Mouse (Mus musculus): Measurements from ENCODE around the gene Nup210l. TPM values are rescaled to one million over a fixed set of nuclear protein-coding genes. Genes with fewer than 3 reads are reported as not detected.

The Nup210l gene
- polyA plus RNA-seq, 1 experiment = 0.47 TPM

GRCm38 (mm10) chr3:90097928-90098327 lies 6.0 kb upstream of the Nup210l start:
- Histone ChIP-seq H3K79me3 (ENCODE audit: low read depth) (peaks cover 18% of the 10 kb centered on the region), H3K36me3 (ENCODE audit: control insufficient read depth, insufficient read depth) (peaks cover 85% of the 10 kb centered on the region), H3K79me2 (ENCODE audit: control insufficient read depth, insufficient read depth) (peaks cover 6% of the 10 kb centered on the region), H3K4me3 (ENCODE audit: insufficient read depth, poor library complexity, severe bottlenecking) (no peak overlapping the region), H3ac (ENCODE audit: control insufficient read depth, insufficient read length, low read depth) (no peak overlapping the region), H3K27me3 (ENCODE audit: control insufficient read depth, insufficient read depth, insufficient read length) (no peaks in the 10 kb centered on the region)
- TF ChIP-seq CTCF (IDR thresholded peaks at IDR 0.05; ENCODE audit: control insufficient read depth, insufficient read depth, insufficient read length) = no peak
- TF ChIP-seq CEBPB (IDR thresholded peaks at IDR 0.05; ENCODE audit: low read depth) = no peak
- TF ChIP-seq MYOG (IDR thresholded peaks at IDR 0.05; ENCODE audit: control insufficient read depth, extremely low read depth, insufficient read length) = no peak
- no peak for TF ChIP-seq MAX (IDR thresholded peaks at IDR 0.05)
- no peak for TF ChIP-seq FOSL1 (IDR thresholded peaks at IDR 0.05; ENCODE audit: insufficient read depth, low read length, poor library complexity, severe bottlenecking)
- TF ChIP-seq MYOD1 (IDR thresholded peaks at IDR 0.05; ENCODE audit: control insufficient read depth, insufficient read length, low read depth) = no peak
- TF ChIP-seq USF1 (IDR thresholded peaks at IDR 0.05; ENCODE audit: low read depth) = no peak

GRCm38 (mm10) chr3:90101010-90101409 lies 2.9 kb upstream of the Nup210l start:
- H3K27me3 ChIP-seq (ENCODE audit: control insufficient read depth, insufficient read depth, insufficient read length) = no peaks in the 10 kb centered on the region
- H3ac ChIP-seq (ENCODE audit: control insufficient read depth, insufficient read length, low read depth) = no peak overlapping the region
- H3K36me3 ChIP-seq (ENCODE audit: control insufficient read depth, insufficient read depth) = peaks cover 54% of the 10 kb centered on the region
- H3K4me3 ChIP-seq (ENCODE audit: insufficient read depth, poor library complexity, severe bottlenecking) = no peak overlapping the region
- peaks cover 4% of the 10 kb centered on the region for H3K79me3 ChIP-seq (ENCODE audit: low read depth)
- H3K79me2 ChIP-seq (ENCODE audit: control insufficient read depth, insufficient read depth) = no peaks in the 10 kb centered on the region
- TF ChIP-seq MYOG (IDR thresholded peaks at IDR 0.05; ENCODE audit: control insufficient read depth, extremely low read depth, insufficient read length) (no peak), USF1 (IDR thresholded peaks at IDR 0.05; ENCODE audit: low read depth) (no peak), MAX (IDR thresholded peaks at IDR 0.05) (no peak), FOSL1 (IDR thresholded peaks at IDR 0.05; ENCODE audit: insufficient read depth, low read length, poor library complexity, severe bottlenecking) (no peak), CTCF (IDR thresholded peaks at IDR 0.05; ENCODE audit: control insufficient read depth, insufficient read depth, insufficient read length) (no peak), CEBPB (IDR thresholded peaks at IDR 0.05; ENCODE audit: low read depth) (no peak), MYOD1 (IDR thresholded peaks at IDR 0.05; ENCODE audit: control insufficient read depth, insufficient read length, low read depth) (no peak)

- no peaks in the 10 kb centered on the region for H3K27me3 ChIP-seq (ENCODE audit: control insufficient read depth, insufficient read depth, insufficient read length)
- no peaks in the 10 kb centered on the region for H3K79me2 ChIP-seq (ENCODE audit: control insufficient read depth, insufficient read depth)
- TF ChIP-seq CEBPB (IDR thresholded peaks at IDR 0.05; ENCODE audit: low read depth) (no peak), FOSL1 (IDR thresholded peaks at IDR 0.05; ENCODE audit: insufficient read depth, low read length, poor library complexity, severe bottlenecking) (no peak), MAX (IDR thresholded peaks at IDR 0.05) (no peak), CTCF (IDR thresholded peaks at IDR 0.05; ENCODE audit: control insufficient read depth, insufficient read depth, insufficient read length) (no peak), MYOD1 (IDR thresholded peaks at IDR 0.05; ENCODE audit: control insufficient read depth, insufficient read length, low read depth) (no peak), MYOG (IDR thresholded peaks at IDR 0.05; ENCODE audit: control insufficient read depth, extremely low read depth, insufficient read length) (no peak), USF1 (IDR thresholded peaks at IDR 0.05; ENCODE audit: low read depth) (no peak)
- peaks cover 48% of the 10 kb centered on the region for H3K36me3 ChIP-seq (ENCODE audit: control insufficient read depth, insufficient read depth)
- H3ac ChIP-seq (ENCODE audit: control insufficient read depth, insufficient read length, low read depth) = no peak overlapping the region
- H3K4me3 ChIP-seq (ENCODE audit: insufficient read depth, poor library complexity, severe bottlenecking) = no peak overlapping the region
- H3K79me3 ChIP-seq (ENCODE audit: low read depth) = peaks cover 4% of the 10 kb centered on the region
These were observed 2.3 kb upstream of the Nup210l start for GRCm38 (mm10) chr3:90101673-90102072.

GRCm38 (mm10) chr3:90102239-90102638 lies 1.7 kb upstream of the Nup210l start:
- no peak overlapping the region for H3K4me3 ChIP-seq (ENCODE audit: insufficient read depth, poor library complexity, severe bottlenecking)
- TF ChIP-seq FOSL1 (IDR thresholded peaks at IDR 0.05; ENCODE audit: insufficient read depth, low read length, poor library complexity, severe bottlenecking) (no peak), MYOD1 (IDR thresholded peaks at IDR 0.05; ENCODE audit: control insufficient read depth, insufficient read length, low read depth) (no peak), MYOG (IDR thresholded peaks at IDR 0.05; ENCODE audit: control insufficient read depth, extremely low read depth, insufficient read length) (no peak), CEBPB (IDR thresholded peaks at IDR 0.05; ENCODE audit: low read depth) (no peak), CTCF (IDR thresholded peaks at IDR 0.05; ENCODE audit: control insufficient read depth, insufficient read depth, insufficient read length) (no peak), MAX (IDR thresholded peaks at IDR 0.05) (no peak), USF1 (IDR thresholded peaks at IDR 0.05; ENCODE audit: low read depth) (no peak)
- H3K27me3 ChIP-seq (ENCODE audit: control insufficient read depth, insufficient read depth, insufficient read length) = no peaks in the 10 kb centered on the region
- peaks cover 4% of the 10 kb centered on the region for H3K79me3 ChIP-seq (ENCODE audit: low read depth)
- H3K79me2 ChIP-seq (ENCODE audit: control insufficient read depth, insufficient read depth) = no peaks in the 10 kb centered on the region
- peaks cover 42% of the 10 kb centered on the region for H3K36me3 ChIP-seq (ENCODE audit: control insufficient read depth, insufficient read depth)
- no peak overlapping the region for H3ac ChIP-seq (ENCODE audit: control insufficient read depth, insufficient read length, low read depth)

- Histone ChIP-seq H3K79me3 (ENCODE audit: low read depth) (peaks cover under 1% of the 10 kb centered on the region), H3K27me3 (ENCODE audit: control insufficient read depth, insufficient read depth, insufficient read length) (no peaks in the 10 kb centered on the region)
- TF ChIP-seq MAX (IDR thresholded peaks at IDR 0.05) = no peak
- TF ChIP-seq MYOG (IDR thresholded peaks at IDR 0.05; ENCODE audit: control insufficient read depth, extremely low read depth, insufficient read length) = no peak
- no peak for TF ChIP-seq FOSL1 (IDR thresholded peaks at IDR 0.05; ENCODE audit: insufficient read depth, low read length, poor library complexity, severe bottlenecking)
- TF ChIP-seq USF1 (IDR thresholded peaks at IDR 0.05; ENCODE audit: low read depth) = no peak
- TF ChIP-seq CEBPB (IDR thresholded peaks at IDR 0.05; ENCODE audit: low read depth) = no peak
- TF ChIP-seq MYOD1 (IDR thresholded peaks at IDR 0.05; ENCODE audit: control insufficient read depth, insufficient read length, low read depth) = no peak
These were observed 756 bp upstream of the Nup210l start for GRCm38 (mm10) chr3:90103176-90103575.

GRCm38 (mm10) chr3:90111706-90112105 lies 7.8 kb downstream of the Nup210l start:
- H3K36me3 ChIP-seq (ENCODE audit: control insufficient read depth, insufficient read depth) = no peaks in the 10 kb centered on the region
- H3K4me3 ChIP-seq (ENCODE audit: insufficient read depth, poor library complexity, severe bottlenecking) = no peak overlapping the region
- no peak for TF ChIP-seq MYOG (IDR thresholded peaks at IDR 0.05; ENCODE audit: control insufficient read depth, extremely low read depth, insufficient read length)
- TF ChIP-seq FOSL1 (IDR thresholded peaks at IDR 0.05; ENCODE audit: insufficient read depth, low read length, poor library complexity, severe bottlenecking) = no peak
- no peak for TF ChIP-seq USF1 (IDR thresholded peaks at IDR 0.05; ENCODE audit: low read depth)
- no peak for TF ChIP-seq MAX (IDR thresholded peaks at IDR 0.05)
- TF ChIP-seq CEBPB (IDR thresholded peaks at IDR 0.05; ENCODE audit: low read depth) = no peak
- TF ChIP-seq CTCF (IDR thresholded peaks at IDR 0.05; ENCODE audit: control insufficient read depth, insufficient read depth, insufficient read length) = no peak
- no peak for TF ChIP-seq MYOD1 (IDR thresholded peaks at IDR 0.05; ENCODE audit: control insufficient read depth, insufficient read length, low read depth)
- no peaks in the 10 kb centered on the region for H3K27me3 ChIP-seq (ENCODE audit: control insufficient read depth, insufficient read depth, insufficient read length)
- H3K79me2 ChIP-seq (ENCODE audit: control insufficient read depth, insufficient read depth) = no peaks in the 10 kb centered on the region
- no peak overlapping the region for H3ac ChIP-seq (ENCODE audit: control insufficient read depth, insufficient read length, low read depth)
- no peaks in the 10 kb centered on the region for H3K79me3 ChIP-seq (ENCODE audit: low read depth)

More at GRCm38 (mm10) chr3:90103176-90103575, 756 bp upstream of the Nup210l start:
- H3ac ChIP-seq (ENCODE audit: control insufficient read depth, insufficient read length, low read depth) = no peak overlapping the region
- no peak overlapping the region for H3K4me3 ChIP-seq (ENCODE audit: insufficient read depth, poor library complexity, severe bottlenecking)
- peaks cover 34% of the 10 kb centered on the region for H3K36me3 ChIP-seq (ENCODE audit: control insufficient read depth, insufficient read depth)
- H3K79me2 ChIP-seq (ENCODE audit: control insufficient read depth, insufficient read depth) = no peaks in the 10 kb centered on the region

Data from C2C12 (cell line).